26 mouse cellular contexts compared by ENCODE assay signal in genomic region chr5:149150882-149151281, GRCm38 (mm10). TPM values are rescaled to one million over a fixed set of nuclear protein-coding genes. Genes with fewer than 3 reads are reported as not detected.
A peak's percentile ranks its signal among the peaks of the same experiment; 100 is the strongest.
DNase-seq lines count a peak whose midpoint lies in the region; ATAC-seq and TF ChIP-seq lines count a peak whose summit lies in the region.
"Had no signal": no experiment of that assay in that cellular context is flagged by ENCODE, and none has a peak within 500 bp of the region (broad histone marks: within the 10 kb centered on the region; RNA-seq: fewer than 3 reads in every experiment).

No protein-coding gene starts in this region.

- no peaks in the 10 kb centered on the region for H3K27me3 ChIP-seq in liver, embryonic 13.5 days
- no peaks in the 10 kb centered on the region for H3K27me3 ChIP-seq in lung, embryonic 15.5 days
- H3K27me3 ChIP-seq in thymus, adult 2 months (ENCODE audit: control insufficient read depth, insufficient read depth, low read length): no peaks in the 10 kb centered on the region
- H3K27me3 ChIP-seq: CH12.LX; forebrain, embryonic 13.5 days; heart, embryonic 13.5 days; Patski had no signal

- no peak for TF ChIP-seq POLR2A in thymus, adult 2 months (IDR thresholded peaks at IDR 0.05; ENCODE audit: control insufficient read depth, extremely low read depth, insufficient read depth, low read length, poor library complexity)

- ATAC-seq in liver, embryonic 13.5 days (ENCODE audit: low read depth): peak; percentile 67
- ATAC-seq in lung, embryonic 15.5 days (ENCODE audit: borderline replicate concordance, extremely low read depth, low FRiP score, low TSS enrichment): no peak
- ATAC-seq: forebrain, embryonic 13.5 days; forebrain, embryonic 16.5 days; Patski had no signal

- H3K9me3 ChIP-seq in liver, embryonic 13.5 days (replicated peaks): no peaks in the 10 kb centered on the region
- no peaks in the 10 kb centered on the region for H3K9me3 ChIP-seq in lung, embryonic 15.5 days
- H3K9me3 ChIP-seq: forebrain, embryonic 13.5 days; G1E; heart, embryonic 10.5 days had no signal

- WGBS in liver, embryonic 13.5 days (ENCODE audit: insufficient replicate concordance): 73% methylated on average over 3 of the region's 3 CpGs
- 87% methylated on average over 3 of the region's 3 CpGs for WGBS in lung, embryonic 15.5 days
- WGBS in thymus, adult 2 months: 96% methylated on average over 3 of the region's 3 CpGs

- no peak overlapping the region for H3K4me2 ChIP-seq in liver, embryonic 13.5 days
- H3K4me2 ChIP-seq in lung, embryonic 15.5 days: no peak overlapping the region
- H3K4me2 ChIP-seq: forebrain, embryonic 13.5 days; heart, embryonic 13.5 days; hindbrain, embryonic 14.5 days had no signal

- no peak overlapping the region for H3K4me3 ChIP-seq in liver, embryonic 13.5 days (replicated peaks)
- H3K4me3 ChIP-seq in lung, embryonic 15.5 days: no peak overlapping the region
- H3K4me3 ChIP-seq in thymus, adult 2 months (ENCODE audit: control insufficient read depth, insufficient read depth, low read length): no peak overlapping the region
- H3K4me3 ChIP-seq: forebrain, embryonic 10.5 days; forebrain, embryonic 13.5 days; heart, adult 2 months; heart, embryonic 10.5 days; heart, embryonic 13.5 days had no signal

- no peak for DNase-seq in liver, embryonic 13.5 days
- DNase-seq in liver: no peak
- no peak for DNase-seq in lung, postnatal 25 days (ENCODE audit: low spot score)
- no peak for DNase-seq in thymus, adult 2 months
- no peak for DNase-seq in thymus, postnatal 0 days (ENCODE audit: low spot score)
- DNase-seq: adrenal gland, postnatal 10 days; adrenal gland, postnatal 36 days; B cell, adult 2 months; cerebellum, adult 18-20 months; cerebellum, adult 9-10 months; cerebellum, postnatal 14 days; gastrocnemius, postnatal 10 days; gastrocnemius, postnatal 36 days; heart, adult 2 months; heart, postnatal 14 days; heart, postnatal 4 days had no signal

- H3K9ac ChIP-seq in liver, embryonic 13.5 days: no peak overlapping the region
- no peak overlapping the region for H3K9ac ChIP-seq in lung, embryonic 15.5 days
- H3K9ac ChIP-seq: forebrain, embryonic 13.5 days; heart, embryonic 13.5 days; hindbrain, embryonic 14.5 days had no signal

- H3K4me1 ChIP-seq in liver, embryonic 13.5 days (replicated peaks): peaks cover 26% of the 10 kb centered on the region
- H3K4me1 ChIP-seq in lung, embryonic 15.5 days: no peaks in the 10 kb centered on the region
- H3K4me1 ChIP-seq in thymus, adult 2 months (replicated peaks; ENCODE audit: control insufficient read depth, insufficient read depth, low read length): peaks cover 14% of the 10 kb centered on the region

- no peak overlapping the region for H3K27ac ChIP-seq in liver, embryonic 13.5 days
- peak overlapping the region; percentile 86 for H3K27ac ChIP-seq in lung, embryonic 15.5 days
- 0 out of 2 replicates have a peak overlapping the region, but pooled peaks have one; percentile 9 for H3K27ac ChIP-seq in thymus, adult 2 months (ENCODE audit: control insufficient read depth, insufficient read depth, low read length)
- H3K27ac ChIP-seq: forebrain, embryonic 10.5 days; forebrain, embryonic 13.5 days; heart, adult 2 months; heart, embryonic 10.5 days; heart, embryonic 13.5 days; hindbrain, embryonic 14.5 days had no signal

- H3K36me3 ChIP-seq in liver, embryonic 13.5 days: no peaks in the 10 kb centered on the region
- no peaks in the 10 kb centered on the region for H3K36me3 ChIP-seq in lung, embryonic 15.5 days
- H3K36me3 ChIP-seq in thymus, adult 2 months (ENCODE audit: control insufficient read depth, insufficient read depth, low read length): no peaks in the 10 kb centered on the region
- H3K36me3 ChIP-seq: forebrain, embryonic 10.5 days; G1E; heart, embryonic 10.5 days; heart, embryonic 13.5 days had no signal

- no peak for TF ChIP-seq CTCF in thymus, adult 2 months (IDR thresholded peaks at IDR 0.05; ENCODE audit: borderline replicate concordance, control insufficient read depth, extremely low read depth, insufficient read depth, low read length, poor library complexity)

RNA-seq across cellular contexts. Expression of gene Uspl1, which starts 33.3 kb away (rescaled TPM):
- 24.2 and 28.6 TPM in 2 replicates for polyA plus RNA-seq in liver, embryonic 13.5 days (2015; fragmentation: Nextera tagmentation; extraction: Ambion mirVana)
- 37.0 and 39.0 TPM in 2 replicates for polyA plus RNA-seq in lung, embryonic 15.5 days (2015; fragmentation: Nextera tagmentation; extraction: Ambion mirVana)
- 46.2 and 51.7 TPM in 2 replicates for polyA plus RNA-seq in thymus, adult 2 months (2012; rRNA removed)
- polyA plus RNA-seq in thymus, postnatal 0 days (2015; fragmentation: Nextera tagmentation; extraction: Ambion mirVana): 77.0 and 78.9 TPM in 2 replicates

RNA-seq across cellular contexts. Expression of gene Hmgb1, which starts 33.4 kb away (rescaled TPM):
- polyA plus RNA-seq in liver, embryonic 13.5 days (2015; fragmentation: Nextera tagmentation; extraction: Ambion mirVana): 678 and 901 TPM in 2 replicates
- polyA plus RNA-seq in lung, embryonic 15.5 days (2015; fragmentation: Nextera tagmentation; extraction: Ambion mirVana): 1,537 and 1,564 TPM in 2 replicates
- 107 and 133 TPM in 2 replicates for polyA plus RNA-seq in thymus, adult 2 months (2012; rRNA removed)
- polyA plus RNA-seq in thymus, postnatal 0 days (2015; fragmentation: Nextera tagmentation; extraction: Ambion mirVana): 2,611 and 2,714 TPM in 2 replicates
